Mouse (Mus musculus): Measurements from ENCODE around the gene Tspan9.

Gene Tspan9

GRCm38 (mm10) chr6:127979831-127980230 is 163.6 kb downstream of the Tspan9 start:
- DNase-seq (ENCODE audit: low spot score) = no peak

- no peak for DNase-seq (ENCODE audit: low spot score)
Measured at GRCm38 (mm10) chr6:127978941-127979340, 164.5 kb downstream of the Tspan9 start.

DNA sequence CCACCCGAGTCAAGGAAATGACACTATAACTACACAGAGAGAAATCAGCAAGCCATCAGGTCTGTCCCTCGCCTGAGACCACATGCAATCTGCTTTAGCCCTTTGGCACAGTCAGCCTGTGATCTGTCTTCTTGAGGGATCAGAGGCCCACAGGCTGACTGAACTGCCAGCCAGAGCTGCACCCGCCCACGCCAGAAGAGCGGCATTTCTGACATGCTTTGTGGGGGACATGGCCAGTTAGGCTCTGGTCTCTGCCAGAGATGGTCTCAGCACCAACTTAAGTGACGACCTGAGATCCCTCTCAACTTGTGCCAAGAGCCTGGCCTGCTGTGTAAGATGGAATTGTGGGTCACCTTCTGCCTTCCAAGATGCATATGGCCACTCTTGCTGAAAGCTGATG is 166.7 kb downstream of the Tspan9 start:
- DNase-seq (ENCODE audit: low spot score) = no peak

GRCm38 (mm10) chr6:127974000-127974399 is 169.4 kb downstream of the Tspan9 start:
- no peak for DNase-seq (ENCODE audit: low spot score)

DNA sequence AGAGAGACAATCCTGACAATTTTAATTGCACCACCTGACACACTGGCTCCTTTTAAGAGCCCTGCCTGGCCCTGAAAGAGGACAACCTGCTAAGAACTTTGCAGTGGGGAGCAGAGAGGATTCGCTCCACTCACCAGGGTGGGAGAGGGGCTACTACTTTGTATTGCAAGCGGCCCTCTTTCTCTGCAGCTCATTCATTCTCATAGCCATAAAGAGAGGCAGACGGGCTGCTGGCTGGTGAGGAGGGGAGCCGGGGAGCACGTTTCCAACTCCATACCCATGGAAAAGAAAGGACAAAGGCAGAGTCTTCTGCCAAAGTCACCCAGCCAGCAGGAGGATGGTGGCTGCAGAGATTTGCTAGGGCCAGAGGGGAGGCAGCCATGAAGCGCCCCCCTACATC is 169.8 kb downstream of the Tspan9 start:
- no peak for DNase-seq (ENCODE audit: low spot score)

DNA sequence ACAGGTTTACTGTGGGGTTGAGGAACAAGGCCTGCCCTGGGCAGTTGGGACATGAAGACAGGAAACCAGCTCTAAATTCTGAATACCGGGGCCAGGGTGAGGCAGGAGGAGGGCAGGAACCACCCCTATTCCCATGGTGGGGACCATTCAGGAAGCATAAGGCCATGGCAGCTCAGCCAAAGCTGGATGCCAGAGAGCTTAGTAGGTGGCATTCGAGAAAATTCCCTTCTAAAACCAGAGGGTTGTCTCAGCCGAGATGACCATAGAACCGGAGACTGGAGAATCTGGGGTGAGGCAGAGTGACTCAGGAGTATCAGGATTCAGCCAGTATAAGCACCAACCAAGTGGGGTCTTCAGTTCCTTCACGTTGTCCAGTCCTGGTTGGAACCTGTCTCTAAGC is 171.5 kb downstream of the Tspan9 start:
- no peak for DNase-seq (ENCODE audit: low spot score)

GRCm38 (mm10) chr6:127970848-127971247 is 172.5 kb downstream of the Tspan9 start:
- DNase-seq (ENCODE audit: low spot score) = no peak

DNA sequence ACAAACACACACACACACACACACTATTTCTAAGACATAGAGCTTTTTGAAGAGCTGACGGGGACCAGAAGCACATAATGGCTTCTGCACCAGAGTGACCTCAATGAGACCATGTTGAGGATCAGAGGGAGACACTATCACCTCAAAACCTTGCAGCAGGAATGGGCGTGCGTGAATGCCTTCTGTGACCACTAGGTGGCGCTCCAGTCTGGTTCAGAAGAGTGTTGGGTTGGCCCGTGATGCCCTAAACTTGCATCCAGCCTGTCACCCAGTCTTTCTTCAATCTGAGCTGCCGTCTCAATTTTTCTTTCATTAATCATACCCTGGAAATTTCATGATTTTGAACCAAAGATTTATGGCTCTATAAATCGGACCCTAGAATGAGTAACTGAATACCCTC is 173.3 kb downstream of the Tspan9 start:
- DNase-seq (ENCODE audit: low spot score) = peak; percentile 45

GRCm38 (mm10) chr6:127969709-127970108 is 173.7 kb downstream of the Tspan9 start:
- no peak for DNase-seq (ENCODE audit: low spot score)

GRCm38 (mm10) chr6:127965497-127965896 is 177.9 kb downstream of the Tspan9 start:
- no peak for DNase-seq (ENCODE audit: low spot score)

DNA sequence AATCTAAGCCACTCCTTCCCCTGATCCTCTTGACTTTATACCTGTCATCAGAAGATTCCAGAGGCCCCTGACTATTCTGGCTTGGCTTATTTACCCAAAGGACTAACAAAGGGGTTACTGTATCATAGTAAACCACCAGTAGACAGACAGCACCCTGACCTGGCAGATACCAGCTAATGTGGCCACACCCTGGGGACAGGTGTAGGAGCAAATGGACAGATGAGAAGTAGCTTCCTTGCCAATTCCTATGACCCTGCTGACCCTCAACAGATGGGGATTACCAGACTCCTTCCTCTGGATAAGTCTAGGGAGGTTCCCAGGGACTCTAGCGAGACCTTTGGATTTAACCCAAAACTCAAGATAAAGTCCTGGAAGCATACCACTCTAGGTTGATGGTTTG is 183.2 kb downstream of the Tspan9 start:
- no peak for DNase-seq (ENCODE audit: low spot score)

DNA sequence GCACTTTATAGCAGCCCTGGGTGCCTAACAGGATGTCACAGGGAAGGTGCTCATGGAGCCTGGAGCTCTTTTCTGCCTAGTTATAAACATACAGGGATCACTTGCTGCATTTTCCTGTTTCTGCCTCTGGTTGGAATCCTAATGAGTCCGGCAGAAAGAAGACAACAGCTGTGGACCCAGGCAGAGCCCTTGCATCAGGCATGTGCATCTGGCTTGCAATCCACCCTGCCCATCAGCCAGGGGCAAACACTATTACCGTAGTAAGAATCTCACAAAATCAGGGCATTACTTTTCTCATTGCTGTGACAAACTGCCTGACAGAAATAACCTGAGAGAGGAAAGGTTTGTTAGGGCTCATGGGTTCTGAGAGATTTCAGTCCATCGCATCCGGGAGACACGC is 187.2 kb downstream of the Tspan9 start:
- no peak for DNase-seq (ENCODE audit: low spot score)

DNA sequence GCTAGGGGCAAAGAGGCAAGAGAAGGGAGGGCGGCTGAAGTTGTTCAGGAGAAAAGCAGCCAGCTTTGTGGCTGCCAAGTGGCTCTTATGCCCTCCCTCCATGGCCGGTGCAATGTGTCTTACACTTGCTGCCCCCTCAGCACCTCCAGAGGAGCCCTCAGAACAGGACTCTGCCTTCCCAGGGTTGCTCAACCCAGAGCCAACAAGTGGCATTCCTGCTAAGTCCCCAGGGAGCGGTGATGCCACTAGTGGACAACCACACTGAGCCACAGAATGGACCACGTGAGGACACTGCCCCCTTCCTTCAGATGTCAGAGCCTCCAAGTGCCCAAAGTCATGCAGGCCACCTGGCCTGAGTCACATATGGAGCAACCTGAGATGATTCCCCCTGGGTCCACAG is 190.3 kb downstream of the Tspan9 start:
- no peak for DNase-seq (ENCODE audit: low spot score)

DNA sequence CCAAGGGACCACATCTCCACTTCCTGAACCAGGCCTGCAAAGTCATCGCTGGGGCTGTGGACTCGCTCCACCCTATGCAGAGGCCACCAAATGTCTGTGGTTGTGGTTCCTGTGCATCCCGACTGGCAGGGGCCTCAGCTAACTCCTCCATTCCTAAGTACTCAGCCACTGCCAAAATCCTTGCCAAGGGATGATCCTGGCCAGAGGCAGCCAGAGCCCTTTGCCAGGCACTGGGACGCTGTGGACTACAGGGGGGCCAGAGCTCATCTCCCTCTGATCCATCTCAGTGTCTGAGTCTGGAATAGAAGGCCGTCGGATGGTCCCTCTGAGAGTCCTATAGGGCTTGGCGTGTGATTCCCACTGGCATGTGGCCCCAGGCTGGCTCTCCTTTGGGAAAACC is 193.5 kb downstream of the Tspan9 start:
- no peak for DNase-seq (ENCODE audit: low spot score)

DNA sequence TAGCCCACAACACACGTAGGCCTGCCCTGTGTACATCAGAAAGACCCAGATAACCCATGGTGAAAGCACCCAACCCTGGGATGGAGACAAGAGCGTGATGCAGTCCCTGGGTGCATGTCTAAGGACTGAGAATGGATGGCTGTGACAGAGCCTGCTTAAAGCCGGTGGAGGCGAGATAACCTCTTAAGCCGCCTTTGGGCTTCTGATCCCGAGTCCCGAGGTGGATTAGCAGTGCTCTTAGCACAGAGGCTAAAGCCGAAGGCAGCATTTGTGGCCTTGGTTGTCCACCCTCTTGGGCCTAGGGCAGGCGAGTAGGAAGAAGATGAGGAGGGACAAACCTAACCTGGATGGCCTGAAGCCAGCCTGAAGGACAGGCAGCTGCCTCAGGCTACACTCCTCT is 194.7 kb downstream of the Tspan9 start:
- DNase-seq (ENCODE audit: low spot score) = no peak

DNA sequence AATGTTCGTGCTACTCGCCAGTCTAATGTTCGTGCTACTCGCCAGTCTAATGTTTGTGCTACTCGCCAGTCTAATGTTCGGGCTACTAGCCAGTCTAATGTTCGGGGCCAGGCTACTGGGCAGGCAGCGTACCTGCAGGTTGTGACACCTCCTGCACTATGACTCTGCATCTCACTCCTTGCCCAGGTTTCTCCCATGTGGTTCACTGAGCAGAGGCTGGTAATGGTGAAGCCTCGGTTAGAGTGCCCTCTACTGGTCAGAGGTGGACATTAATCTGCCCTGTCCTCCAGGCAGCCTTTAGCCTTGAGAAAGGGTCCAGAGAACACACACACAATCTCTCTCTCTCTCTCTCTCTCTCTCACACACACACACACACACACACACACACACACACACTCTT is 197.7 kb downstream of the Tspan9 start:
- DNase-seq (ENCODE audit: low spot score) = peak; percentile 28

DNA sequence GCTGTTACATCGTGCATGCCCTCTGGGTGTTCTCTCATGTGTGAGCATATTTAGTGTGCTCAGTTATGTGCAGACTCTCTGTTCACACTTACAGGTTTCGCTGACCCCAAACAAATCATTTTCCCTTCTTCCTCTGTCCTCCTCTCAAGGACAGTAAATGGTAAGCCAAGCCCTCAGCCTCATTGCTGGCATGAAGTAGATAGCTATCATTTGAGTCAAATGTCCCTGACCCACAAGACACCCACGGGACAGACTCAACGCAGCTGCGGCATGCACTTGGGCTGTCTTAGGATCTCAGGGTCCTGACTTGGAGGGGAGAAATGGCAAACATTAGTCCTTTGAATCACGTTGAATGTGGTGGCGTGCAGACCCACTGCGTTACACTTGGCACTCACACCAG is 201.0 kb downstream of the Tspan9 start:
- no peak for DNase-seq (ENCODE audit: low spot score)

GRCm38 (mm10) chr6:127935105-127935504 is 208.3 kb downstream of the Tspan9 start:
- DNase-seq (ENCODE audit: low spot score) = no peak

DNA sequence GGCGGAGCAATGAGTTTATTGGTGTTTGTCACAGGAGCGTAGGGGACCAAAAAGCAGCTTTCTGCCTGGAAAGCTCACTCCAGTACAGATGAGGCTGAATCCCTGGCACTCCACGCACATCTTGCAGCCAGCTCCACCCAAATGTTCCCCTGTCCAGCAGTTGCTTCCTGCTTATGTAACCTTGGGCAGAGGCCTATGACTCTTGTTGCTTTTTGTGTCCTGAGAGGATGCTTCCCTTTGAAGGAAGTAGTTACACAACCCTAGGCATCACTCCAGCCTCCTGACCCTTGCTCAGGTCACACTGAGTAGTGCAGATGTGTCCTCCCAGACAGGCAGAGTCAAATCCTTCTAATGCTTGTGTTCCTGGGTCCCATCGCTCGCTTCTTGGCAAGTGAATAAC is 209.6 kb downstream of the Tspan9 start:
- no peak for DNase-seq (ENCODE audit: low spot score)

GRCm38 (mm10) chr6:127932697-127933096 is 210.7 kb downstream of the Tspan9 start:
- no peak for DNase-seq (ENCODE audit: low spot score)

GRCm38 (mm10) chr6:127928682-127929081 is 214.7 kb downstream of the Tspan9 start:
- DNase-seq (ENCODE audit: low spot score) = no peak

GRCm38 (mm10) chr6:127925915-127926314 is 217.5 kb downstream of the Tspan9 start:
- DNase-seq (ENCODE audit: low spot score) = no peak

GRCm38 (mm10) chr6:127924750-127925149 is 218.6 kb downstream of the Tspan9 start:
- DNase-seq (ENCODE audit: low spot score) = no peak

DNA sequence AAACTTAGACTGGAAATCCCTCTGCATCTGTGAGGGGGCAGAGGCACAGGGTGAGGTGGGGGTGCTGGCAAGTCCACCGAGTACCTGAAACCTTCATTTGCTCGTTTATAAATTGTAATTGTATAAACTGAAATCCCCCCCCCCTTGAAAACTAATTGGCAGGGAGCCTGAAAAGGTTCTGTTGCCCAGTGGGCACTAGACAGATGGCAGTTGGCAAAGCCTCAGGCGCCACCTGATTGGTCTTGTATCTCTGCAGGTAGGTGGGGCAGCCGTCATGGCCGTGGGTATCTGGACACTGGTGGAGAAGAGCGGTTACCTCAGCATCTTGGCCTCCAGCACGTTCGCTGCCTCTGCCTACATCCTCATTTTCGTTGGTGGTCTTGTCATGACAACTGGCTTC is 220.1 kb downstream of the Tspan9 start:
- DNase-seq (ENCODE audit: low spot score) = no peak

DNA sequence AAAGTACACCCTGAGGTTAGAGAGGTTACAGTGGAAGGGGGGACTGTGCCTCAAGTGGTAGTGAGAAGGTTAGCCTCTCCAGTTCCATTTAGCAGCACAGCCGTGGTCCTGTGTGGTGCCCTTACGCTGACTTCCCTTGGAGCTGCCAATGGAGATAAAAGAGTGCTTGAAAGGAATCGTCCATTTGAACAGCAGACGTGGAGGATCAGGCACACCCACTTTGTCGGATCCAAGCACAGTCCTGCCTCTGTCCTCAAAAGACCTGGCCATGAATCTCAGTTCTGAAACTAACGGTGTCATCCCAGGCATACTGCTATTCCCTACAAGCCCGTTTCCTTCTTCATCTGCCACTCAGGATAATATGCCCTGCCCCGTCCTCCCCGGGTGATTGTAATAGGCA is 221.4 kb downstream of the Tspan9 start:
- no peak for DNase-seq (ENCODE audit: low spot score)
